Mouse (Mus musculus) forelimb bud, embryonic 11.5 days (tissue): Measurements from ENCODE around the gene Nudc.
A peak's percentile ranks its signal among the peaks of the same experiment; 100 is the strongest.

ENCODE experiments used
- DNase-seq: peaks from one replicate; pipeline ENCODE4 v3.0.0-alpha.2; 2012; ENCODE audit warnings: low read depth, low spot score

The Nudc gene

DNA sequence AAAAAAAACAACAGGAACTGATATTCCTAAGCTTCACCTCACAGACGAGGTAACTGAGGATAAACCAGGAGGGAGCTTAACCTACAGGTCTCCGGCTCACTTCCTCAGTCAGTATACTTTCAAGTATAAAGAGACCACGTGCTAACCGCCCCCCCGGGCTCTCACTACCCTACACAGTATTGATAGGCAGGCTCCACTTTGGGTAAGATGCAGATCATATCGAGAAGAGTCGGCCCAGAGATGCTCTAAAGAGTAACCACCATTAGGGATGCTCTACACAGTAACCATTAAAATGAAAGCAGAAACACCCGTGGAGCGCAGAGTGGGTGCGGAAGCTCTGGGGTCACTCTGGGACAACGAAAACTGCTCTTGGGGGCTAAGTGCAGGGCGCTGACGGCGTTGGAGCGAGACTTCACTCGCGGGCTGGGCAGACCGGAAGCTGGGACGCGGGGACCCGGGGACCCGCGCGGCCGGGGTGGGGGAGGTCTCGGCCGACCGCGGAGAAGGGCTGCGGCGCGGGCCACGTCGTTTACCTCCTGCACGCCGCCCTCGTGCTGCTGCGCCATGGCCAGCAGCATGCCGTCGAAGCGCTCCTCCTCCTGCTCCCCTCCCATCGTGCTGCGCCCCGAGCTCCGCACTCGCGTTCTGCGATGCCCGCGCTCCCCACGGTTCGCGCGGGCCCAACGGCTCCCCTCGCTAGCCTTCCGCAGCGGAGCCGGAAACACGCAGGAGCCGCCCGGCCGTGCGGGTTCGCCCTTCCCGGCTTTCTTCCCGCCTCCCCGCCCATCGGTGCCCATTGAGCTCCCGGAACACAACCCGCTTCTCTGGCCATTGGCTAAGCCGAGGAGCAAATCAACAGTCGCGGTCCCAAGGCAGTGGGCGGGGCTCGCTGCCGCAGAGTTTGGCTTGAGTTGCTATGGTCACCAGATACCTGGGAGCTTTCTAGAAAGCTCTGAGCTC is at the start of gene Nudc:
TSS of gene Nudc (minus strand) at position 725 of the 960 bp plus-strand sequence.
- peak; percentile 96 for DNase-seq

DNA sequence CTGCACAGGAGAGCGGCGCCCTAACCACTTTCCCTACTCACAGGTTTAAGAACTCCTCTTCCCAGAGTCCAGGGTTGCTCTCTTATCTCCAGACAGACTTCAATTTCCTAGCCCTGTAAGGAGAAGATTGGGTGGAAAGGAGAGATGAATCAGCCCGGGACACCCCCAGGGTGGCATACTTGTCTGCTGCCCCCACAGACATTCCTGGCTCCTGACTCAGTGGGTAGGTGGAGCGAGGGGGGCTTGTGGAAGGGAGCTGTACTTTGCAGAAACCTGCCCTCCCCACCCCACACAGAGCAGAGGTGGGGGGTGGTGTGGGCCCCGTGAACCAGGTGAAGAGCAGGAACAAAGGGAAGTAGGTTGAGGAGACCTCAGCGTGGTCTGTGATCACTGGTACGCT is 49.7 kb upstream of the Nudc start:
- no peak for DNase-seq

DNA sequence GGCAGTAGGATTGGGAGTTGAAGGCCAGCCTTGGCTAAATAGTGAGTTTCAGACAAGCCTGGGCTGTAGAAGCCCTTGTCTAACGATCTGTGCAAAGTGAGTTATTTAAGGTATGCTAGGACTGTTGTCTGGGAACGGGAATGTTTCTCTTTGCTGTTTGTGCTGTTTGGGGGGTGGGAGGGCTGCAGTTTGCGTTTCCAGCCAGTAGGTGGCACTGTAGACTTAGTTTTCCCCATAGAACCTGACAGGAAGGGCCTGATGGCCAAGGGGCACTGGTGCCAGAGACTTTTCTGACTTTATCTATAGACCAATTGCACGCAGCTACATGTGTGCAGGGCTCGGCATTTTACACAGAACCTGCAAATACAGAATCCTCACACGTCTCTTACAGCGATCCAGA is 46.8 kb upstream of the Nudc start:
- peak; percentile 62 for DNase-seq

DNA sequence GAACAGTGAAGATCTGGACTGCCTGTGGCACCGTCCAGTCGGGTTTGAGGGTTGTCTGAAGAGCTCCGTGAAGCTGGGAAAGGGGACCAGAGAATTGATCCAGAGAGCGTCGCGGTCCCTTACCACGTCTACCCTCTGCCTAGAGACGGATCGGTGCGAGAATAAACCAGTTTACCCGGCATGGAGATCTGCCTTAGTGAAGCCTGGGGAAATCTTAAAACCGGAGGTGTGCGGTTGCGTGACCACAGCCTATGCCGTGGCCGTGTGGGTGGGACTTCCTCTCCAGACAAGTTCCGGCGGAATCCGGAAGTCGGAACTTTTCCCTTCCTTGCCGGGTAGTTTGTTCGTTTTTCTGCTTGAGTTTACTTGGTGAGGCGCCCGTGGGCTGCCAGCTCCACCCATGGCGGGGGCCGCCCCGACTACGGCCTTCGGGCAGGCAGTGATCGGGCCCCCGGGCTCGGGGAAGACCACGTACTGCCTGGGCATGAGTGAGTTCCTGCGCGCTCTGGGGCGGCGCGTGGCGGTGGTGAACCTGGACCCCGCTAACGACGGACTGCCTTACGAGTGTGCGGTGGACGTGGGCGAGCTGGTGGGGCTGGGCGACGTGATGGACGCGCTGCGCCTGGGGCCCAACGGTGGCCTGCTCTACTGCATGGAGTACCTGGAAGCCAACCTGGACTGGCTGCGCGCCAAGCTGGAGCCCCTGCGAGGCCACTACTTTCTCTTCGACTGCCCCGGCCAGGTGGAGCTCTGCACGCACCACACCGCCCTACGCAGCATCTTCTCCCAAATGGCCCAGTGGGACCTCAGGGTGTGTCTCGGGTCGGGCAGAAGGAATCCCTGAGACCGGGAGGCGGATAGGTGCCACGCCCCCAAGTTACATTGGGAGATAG is 38.5 kb upstream of the Nudc start, which contains the start of gene Gpn2:
TSS of gene Gpn2 (plus strand) at position 304 of the 893 bp plus-strand sequence.
- peak; percentile 78 for DNase-seq

DNA sequence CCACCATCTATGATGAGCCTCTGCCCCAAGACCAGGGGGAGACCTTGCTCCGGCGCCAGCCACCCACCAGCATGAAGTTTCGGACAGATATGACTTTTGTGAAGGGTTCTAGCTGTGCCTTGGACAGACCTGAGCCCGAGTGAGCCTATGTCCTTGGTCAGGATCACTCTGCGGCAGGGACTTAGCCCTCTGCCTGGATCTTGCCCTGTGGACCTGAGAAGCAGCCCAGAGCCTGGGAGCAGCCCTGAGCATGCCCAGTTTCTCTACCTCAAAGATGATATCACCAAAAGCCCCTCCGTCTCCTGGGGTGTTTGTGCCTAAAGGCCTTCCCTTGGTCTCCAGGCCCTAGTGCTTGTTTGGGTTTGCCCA is 37.9 kb upstream of the Nudc start:
- DNase-seq = no peak

DNA sequence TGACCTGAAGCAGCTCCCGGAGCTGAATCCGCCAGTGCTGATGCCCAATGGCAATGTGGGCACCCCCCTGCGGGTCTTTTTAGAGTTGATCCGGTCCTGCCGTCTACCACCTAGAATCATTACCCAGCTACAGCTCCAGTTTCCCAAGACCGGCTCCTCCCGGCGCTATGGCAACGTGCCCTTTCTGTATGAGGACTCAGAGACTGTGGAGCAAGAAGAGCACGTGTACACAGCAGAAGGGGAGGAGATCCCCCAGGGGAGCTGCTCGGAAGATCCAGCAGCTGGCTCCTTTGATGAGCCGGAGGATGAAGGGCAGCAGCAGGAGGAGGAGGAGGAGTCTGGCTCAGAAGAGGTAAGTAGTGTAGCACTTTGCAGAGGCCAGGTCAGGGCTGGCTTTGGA is 32.2 kb upstream of the Nudc start:
- no peak for DNase-seq

DNA sequence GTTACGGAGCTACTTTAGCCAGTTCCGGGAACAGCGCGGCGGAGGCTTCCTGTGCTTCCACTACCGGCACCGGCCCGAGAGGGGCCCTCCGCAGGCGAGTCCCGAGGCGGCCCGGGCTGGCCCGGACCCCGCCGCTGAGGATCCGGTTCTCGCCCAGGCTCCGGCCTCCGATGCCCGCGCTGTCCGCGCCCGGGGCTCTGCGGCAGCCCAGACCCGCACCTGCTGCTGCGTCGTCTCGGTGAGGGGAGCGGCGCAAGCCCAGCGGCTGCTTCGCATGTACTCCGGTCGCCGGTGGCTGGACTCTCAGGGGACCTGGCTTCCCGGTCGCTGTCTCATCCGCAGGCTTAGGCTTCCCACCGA is 29.0 kb upstream of the Nudc start:
- no peak for DNase-seq

DNA sequence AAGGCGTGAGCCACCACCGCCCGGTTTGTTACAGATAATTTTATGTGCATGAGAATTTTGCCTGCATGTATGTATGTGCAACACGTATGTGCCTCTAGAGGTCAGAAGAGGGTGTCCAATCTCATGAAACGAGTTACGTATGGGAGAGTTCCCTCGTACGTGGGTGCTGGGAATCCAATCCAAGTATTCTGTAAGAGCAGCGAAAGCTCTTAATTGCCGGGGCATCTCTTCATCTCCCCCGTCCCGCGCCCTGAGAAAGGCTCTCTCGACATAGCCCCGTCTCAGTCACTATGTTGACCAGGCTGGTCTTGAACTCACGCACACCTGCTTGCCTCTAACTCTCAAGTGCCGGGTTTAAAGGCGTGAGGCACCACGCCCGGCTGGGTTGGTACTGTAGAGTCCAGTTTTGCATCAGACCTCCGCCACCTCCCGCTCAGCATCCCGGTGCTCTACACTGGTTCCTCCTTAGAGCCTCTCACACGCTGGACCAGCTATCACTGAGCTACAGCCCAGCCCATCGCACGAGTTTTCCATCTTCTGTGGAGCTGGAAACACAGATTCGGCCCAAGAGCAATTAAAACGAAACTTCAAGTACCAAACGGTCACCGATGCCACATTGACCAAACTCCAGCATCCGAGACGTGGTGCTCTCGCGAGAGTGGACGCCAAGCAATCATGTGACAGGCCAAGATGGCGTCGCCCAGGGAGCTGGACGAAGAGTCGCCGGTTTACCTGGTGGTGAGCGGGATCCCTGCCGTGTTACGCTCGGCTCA is 28.5 kb upstream of the Nudc start, which contains the start of gene Gpatch3:
TSS of gene Gpatch3 (plus strand) at position 676 of the 773 bp plus-strand sequence.
- peak; percentile 93 for DNase-seq

DNA sequence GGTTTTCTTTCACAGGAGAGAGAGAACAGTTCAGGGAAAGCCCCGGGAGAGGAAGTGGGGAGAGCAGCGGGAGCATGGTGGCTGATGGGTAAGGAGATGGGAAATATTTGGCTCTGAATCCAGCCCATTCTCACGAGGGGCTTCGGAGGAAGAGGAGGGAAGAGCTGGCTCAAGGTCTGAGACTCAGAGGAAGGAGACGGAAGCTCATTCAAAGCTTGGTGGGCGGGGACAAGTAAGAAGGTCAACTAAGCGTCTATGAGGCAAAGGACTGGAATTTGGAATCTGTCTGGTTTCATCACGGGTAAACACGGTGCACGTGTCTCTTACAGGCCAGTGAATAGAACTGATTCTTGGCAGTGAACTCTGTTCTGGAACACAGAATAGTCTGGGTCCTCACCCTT is 24.3 kb upstream of the Nudc start:
- no peak for DNase-seq

DNA sequence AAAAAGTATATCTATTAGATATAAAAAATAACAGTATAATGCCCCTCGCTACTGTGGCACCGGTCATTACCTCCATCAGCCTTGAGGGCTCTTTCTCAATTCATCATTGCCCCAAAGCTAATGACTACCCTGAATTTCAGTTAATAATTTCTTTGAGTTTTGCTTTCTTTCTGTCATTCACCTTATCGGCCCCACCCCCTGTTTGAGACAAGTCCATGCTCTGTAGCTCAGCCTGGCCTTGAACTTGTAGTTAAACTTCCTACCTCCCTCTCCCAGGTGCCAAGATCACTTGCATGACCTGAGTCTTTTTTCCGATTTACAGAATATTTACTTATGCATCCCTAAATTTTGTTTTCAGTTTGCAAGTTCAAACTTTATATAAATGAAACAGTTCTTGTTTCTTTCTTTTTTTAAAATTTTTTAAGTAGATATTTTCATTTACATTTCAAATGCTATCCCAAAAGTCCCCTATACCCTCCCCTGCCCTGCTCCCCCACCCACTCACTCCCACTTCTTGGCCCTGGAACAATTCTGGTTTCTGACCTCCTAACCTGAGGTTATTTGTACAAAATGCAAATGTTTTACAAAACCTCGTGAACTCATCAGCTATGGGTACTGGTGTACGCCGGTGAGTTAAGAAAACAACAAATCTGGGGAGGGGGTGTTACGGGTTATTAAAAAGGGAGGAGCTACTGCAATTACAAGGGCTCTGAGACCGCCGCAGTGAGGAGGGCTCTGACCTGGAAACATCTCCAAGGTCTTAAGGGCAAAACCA is 23.7 kb upstream of the Nudc start:
- no peak for DNase-seq

DNA sequence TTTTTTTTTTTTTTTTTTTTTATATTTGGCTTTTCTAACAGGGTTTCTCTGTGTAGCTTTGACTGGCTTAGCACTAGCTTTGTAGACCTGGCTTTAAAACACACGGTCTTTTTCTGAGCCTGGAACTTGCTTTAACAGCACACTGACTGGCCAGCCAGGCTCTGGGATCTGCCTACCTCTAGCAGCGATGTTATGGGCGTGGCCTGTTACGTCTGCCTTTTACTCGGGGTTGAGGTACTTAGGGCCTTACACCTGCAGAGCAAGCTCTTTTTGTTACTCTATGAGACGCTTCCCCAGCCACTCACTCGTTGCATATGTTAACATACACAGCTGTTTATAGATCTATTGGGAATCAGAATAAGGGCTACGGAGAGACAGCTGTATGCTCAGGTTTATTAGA is 21.5 kb upstream of the Nudc start:
- DNase-seq = no peak

DNA sequence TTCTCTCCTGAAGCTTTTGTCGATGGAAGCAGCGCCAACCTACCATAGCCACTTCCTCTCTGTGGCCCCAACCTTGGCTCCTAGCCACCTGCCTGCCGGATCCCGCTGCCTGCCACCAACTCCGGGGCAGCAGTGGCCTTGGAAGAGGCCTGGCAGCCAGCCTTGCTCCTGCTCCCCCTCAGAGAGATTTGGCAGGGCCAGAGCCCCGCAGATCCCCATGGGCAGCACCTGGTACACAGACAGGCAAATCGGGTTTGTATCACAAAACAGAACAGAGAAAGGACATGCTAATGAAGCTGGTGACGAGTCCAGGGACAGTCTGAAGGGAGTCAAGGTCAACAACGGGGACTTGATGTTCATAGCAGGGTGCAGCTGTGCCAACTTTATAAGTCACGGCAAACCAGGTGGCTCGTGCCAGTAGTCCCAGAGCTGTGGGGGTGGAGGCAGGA is 17.4 kb upstream of the Nudc start:
- no peak for DNase-seq

DNA sequence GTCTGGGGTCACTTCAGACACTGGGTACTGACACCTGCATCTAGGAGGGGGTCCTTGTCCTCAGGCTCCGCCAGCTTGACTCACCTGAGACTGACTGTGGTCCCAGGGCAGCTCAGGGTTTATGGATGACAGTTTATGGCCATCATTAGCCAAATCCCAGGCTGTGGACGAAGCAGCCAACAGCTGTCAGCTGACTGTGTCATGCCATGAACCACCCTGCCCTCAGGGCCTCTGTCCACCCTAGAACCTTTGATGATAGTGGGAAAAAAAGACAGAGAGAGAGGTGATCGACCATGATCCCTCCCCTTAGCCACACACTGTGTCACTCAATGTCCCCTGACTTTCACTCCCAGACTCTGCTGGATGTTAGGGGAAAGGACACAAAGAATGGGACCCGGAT is 15.8 kb upstream of the Nudc start:
- no peak for DNase-seq

DNA sequence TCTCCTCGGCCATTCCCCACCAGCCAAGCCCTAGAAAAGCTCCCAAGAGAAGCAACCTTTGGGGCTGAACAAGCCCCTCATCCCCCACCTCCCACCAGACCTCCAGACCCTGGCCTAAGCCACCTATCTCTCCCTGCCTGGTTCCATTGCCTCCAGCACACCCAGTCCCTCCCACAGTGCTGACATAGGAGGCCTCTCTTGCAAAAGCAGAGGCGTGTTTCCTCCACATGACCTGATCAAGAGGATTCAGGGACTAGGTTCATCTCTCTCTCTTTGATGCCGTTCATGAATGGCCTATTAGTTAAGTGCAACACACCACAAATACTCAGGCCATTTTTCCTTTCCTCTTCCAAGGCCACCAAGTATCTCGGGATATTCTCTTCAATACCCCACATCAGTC is 14.1 kb upstream of the Nudc start:
- DNase-seq = no peak

DNA sequence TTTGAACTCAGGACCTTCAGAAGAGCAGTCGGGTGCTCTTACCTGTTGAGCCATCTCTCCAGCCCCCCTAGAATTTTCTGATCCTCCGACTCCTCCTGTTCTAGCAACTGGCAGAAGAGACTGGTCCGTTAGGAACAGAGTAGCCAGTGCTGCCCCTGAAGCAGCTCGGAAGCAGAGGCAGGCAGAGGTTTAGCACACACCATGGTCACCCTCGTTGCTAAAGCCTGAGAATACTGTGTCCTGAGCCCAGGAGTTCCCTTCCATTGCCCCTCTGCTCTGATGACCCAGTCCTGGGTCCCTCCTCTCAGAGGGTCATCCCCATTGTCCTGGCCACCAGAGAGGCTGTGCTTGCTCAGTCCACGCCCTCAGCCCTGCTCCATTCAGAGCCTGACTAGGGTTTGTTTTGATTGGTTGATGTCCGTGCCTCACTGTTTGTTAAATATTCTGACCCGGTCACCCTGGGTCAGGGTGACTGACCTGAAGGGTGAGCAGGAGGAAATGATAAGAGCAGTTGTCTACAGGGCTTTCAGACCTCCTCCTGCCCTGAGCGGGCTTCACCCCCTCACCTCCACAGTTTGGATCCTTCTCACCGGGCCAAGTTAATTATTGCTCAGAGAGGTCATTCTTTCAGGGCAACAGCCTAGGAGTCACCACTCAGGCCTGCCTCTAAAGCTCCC is 11.4 kb upstream of the Nudc start:
- no peak for DNase-seq

DNA sequence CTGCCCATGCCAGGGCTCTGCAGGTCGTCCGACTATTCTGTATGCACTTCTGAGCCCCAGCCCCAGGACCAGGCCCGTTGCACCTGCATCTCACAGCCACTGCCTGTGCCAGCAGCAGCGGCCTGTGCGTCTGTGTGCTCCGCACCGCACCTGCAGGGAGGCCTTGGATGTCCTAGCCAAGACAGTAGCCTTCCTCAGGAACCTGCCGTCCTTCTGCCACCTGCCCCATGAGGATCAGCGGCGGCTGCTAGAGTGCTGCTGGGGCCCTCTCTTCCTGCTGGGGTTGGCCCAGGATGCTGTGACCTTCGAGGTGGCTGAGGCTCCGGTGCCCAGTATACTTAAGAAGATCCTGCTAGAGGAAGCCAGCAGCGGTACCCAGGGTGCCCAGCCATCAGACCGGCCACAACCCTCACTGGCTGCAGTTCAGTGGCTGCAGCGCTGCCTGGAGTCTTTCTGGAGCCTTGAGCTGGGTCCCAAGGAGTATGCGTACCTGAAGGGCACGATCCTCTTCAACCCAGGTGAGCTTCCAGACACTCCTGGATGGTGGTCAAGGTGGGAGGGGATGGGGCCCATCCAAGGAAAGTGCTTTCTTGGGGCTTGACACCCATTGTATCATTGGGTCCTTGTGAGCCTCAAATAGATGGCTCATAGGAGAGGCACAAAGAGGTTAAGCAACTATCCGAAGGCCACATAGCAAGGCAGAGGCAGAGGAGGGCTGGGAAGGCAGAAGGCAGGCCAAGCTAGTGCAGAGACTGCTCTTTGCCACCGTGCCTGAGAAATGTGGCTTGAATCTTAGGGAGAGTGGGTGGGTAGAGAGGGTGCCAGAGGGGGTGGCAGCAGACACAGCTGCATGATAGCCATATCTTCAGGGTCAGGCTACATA is 7.9 kb upstream of the Nudc start:
- no peak for DNase-seq

DNA sequence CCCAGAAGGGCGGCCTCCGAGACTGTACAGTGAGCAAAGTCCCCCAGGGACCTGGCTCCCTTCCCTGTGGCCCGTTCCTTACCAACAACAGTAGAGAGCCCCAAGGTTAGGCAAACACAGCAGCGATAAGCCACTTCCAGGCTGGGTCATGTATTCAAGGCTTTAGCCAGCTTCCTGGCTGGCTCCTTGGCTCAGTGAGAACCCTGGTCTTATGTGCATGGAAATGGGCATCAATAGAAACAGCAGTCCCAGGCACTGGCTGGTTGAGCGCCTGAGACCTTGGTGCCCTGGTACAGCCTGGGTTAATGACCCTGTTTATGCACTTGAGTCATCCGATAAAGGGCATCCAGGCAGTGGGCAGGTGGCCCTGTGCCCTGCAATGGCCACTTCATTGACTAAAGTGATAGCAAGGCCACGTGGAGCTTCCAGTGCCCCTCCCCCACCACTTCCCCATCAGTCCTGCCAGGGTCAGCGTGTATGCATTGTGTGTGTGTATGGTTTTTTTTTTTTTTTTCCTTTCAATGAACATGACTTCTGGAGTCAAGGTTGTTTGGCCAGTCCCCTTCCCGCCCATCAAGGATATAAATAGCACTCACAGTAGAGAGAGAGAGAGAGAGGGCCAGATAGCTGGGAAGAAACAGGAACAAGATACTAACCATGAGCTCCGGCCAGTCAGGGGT is 7.1 kb upstream of the Nudc start, which contains the start of gene Nr0b2:
TSS of gene Nr0b2 (plus strand) at position 609 of the 680 bp plus-strand sequence.
- no peak for DNase-seq

DNA sequence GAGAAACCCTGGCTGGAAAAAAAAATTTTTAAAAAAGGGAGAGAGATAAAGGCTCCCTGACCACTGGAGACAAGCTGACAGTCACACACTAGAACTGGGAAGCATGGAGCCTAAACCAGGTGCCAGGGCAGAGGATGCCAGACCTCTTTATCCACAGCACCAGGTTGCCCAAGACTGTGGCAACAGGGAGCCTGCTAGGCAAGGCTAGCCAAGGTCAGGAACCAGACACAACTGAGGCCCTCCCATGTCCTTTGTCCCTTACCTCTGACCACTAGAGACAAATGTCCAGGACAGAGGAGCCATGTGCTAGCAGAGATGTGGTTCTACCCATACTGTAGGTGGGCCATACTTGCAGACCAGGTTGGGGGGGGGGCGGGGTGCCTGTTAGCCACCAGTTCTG is 6.2 kb upstream of the Nudc start:
- no peak for DNase-seq

DNA sequence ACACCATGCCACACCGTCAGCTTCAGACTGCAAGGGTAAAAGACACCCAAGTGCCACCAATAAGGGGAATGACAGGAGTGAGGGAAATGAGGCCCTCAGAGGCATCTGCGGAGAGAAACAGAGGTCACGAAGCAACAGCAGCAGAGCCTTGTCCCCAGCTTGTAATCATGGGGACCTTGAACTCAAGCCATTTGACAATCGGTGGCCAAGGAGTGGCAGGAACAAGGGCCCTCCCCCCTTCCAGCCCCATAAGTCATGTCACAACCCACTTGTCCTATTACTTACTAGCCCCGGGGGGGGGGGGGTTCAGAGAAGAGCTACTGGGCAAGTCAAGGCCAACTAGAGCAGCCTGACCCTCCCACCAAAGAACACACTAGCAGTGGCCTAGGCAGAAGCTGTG is 9.1 kb downstream of the Nudc start:
- DNase-seq = no peak
